Mouse (Mus musculus): Measurements from ENCODE around the gene Mtf2. TPM values are rescaled to one million over a fixed set of nuclear protein-coding genes. Genes with fewer than 3 reads are reported as not detected.

Mtf2 gene
- polyA plus RNA-seq, 1 experiment from 2014 or later: 83.8 TPM

Other genes with a start within 250 kb of the Mtf2 start
- gene Ube2d2b, start 235.6 kb upstream of the Mtf2 start, polyA plus RNA-seq (2015; fragmentation: Nextera tagmentation; extraction: Ambion mirVana): 0.12 and 0.24 TPM in 2 replicates
- 56.0 and 59.5 TPM in 2 replicates for gene Evi5, start 190.6 kb upstream of the Mtf2 start, polyA plus RNA-seq (2015; fragmentation: Nextera tagmentation; extraction: Ambion mirVana)
- 56.6 and 64.7 TPM in 2 replicates for gene Rpl5, start 165.2 kb upstream of the Mtf2 start, polyA plus RNA-seq (2015; fragmentation: Nextera tagmentation; extraction: Ambion mirVana)
- 72.4 and 79.1 TPM in 2 replicates for gene Fam69a, start 78.6 kb upstream of the Mtf2 start, polyA plus RNA-seq (2015; fragmentation: Nextera tagmentation; extraction: Ambion mirVana)
- gene Tmed5, start 66.9 kb downstream of the Mtf2 start, polyA plus RNA-seq (2015; fragmentation: Nextera tagmentation; extraction: Ambion mirVana): 27.0 and 45.5 TPM in 2 replicates
- 2.1 and 9.3 TPM in 2 replicates for gene Ccdc18, start 67.2 kb downstream of the Mtf2 start, polyA plus RNA-seq (2015; fragmentation: Nextera tagmentation; extraction: Ambion mirVana)
- 39.6 and 42.8 TPM in 2 replicates for gene Dr1, start 203.2 kb downstream of the Mtf2 start, polyA plus RNA-seq (2015; fragmentation: Nextera tagmentation; extraction: Ambion mirVana)
- 4.5 and 4.9 TPM in 2 replicates for gene Pigg, start 246.9 kb downstream of the Mtf2 start, polyA plus RNA-seq (2015; fragmentation: Nextera tagmentation; extraction: Ambion mirVana)

Measured in neural tube, embryonic 15.5 days (tissue).